ENCODE assay signal across 29 mouse cellular contexts in the genomic region with DNA sequence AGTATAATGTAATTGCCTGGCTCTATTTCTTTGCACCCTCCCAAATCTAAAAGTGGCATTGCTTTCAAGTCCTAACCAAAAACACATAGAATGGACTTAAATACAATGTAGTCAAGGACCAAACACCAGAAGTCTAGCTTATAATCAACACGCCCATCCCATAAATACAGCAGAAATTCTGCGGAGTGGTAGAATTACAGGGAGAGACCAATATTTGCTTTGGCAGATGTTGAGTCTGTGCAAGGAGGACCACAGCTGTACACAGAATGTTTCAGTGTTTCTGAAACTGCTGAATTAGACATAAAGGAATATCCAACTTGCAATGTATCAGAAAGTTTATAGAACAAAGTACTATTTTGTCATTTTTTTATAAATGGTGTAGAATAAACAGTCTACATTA. TPM values are rescaled to one million over a fixed set of nuclear protein-coding genes. Genes with fewer than 3 reads are reported as not detected.
"Had no signal": no experiment of that assay in that cellular context is flagged by ENCODE, and none has a peak within 500 bp of the region (broad histone marks: within the 10 kb centered on the region; RNA-seq: fewer than 3 reads in every experiment).

No protein-coding gene starts in this region.

- H3K4me2 ChIP-seq: heart, embryonic 12.5 days; hindbrain, embryonic 12.5 days; hindbrain, embryonic 14.5 days; intestine, embryonic 15.5 days; kidney, embryonic 15.5 days; limb, embryonic 13.5 days; liver, embryonic 11.5 days; liver, embryonic 13.5 days; liver, embryonic 15.5 days had no signal

- ATAC-seq: hindbrain, embryonic 16.5 days; inflammation-experienced regulatory T-cells, adult 6 months; intestine, embryonic 15.5 days; intestine, postnatal 0 days had no signal

- H3K9me3 ChIP-seq: heart, embryonic 10.5 days; heart, embryonic 12.5 days; hindbrain, embryonic 10.5 days; hindbrain, embryonic 12.5 days; intestine, embryonic 15.5 days; kidney, embryonic 15.5 days; limb, embryonic 13.5 days; liver, embryonic 13.5 days; liver, embryonic 15.5 days had no signal

- H3K4me1 ChIP-seq: heart, embryonic 10.5 days; heart, embryonic 12.5 days; hindbrain, embryonic 10.5 days; hindbrain, embryonic 12.5 days; intestine, embryonic 15.5 days; kidney, embryonic 15.5 days; limb, embryonic 13.5 days; liver, embryonic 13.5 days; liver, embryonic 15.5 days had no signal

- H3K27me3 ChIP-seq: heart, embryonic 12.5 days; hindbrain, embryonic 12.5 days; intestine, embryonic 15.5 days; kidney, embryonic 15.5 days; limb, embryonic 13.5 days; liver, embryonic 13.5 days; liver, embryonic 15.5 days had no signal

- H3K9ac ChIP-seq: heart, embryonic 12.5 days; hindbrain, embryonic 12.5 days; hindbrain, embryonic 14.5 days; intestine, embryonic 15.5 days; kidney, embryonic 15.5 days; limb, embryonic 13.5 days; liver, embryonic 13.5 days; liver, embryonic 15.5 days had no signal

- H3K4me3 ChIP-seq: gastrocnemius, adult 2 months; heart, embryonic 10.5 days; heart, embryonic 12.5 days; hindbrain, embryonic 10.5 days; hindbrain, embryonic 12.5 days; intestine, embryonic 15.5 days; kidney, embryonic 15.5 days; layer of hippocampus, adult 2 months; left cerebral cortex, adult 2 months; limb, embryonic 13.5 days; liver, embryonic 13.5 days; liver, embryonic 15.5 days had no signal

- H3K27ac ChIP-seq: gastrocnemius, adult 2 months; heart, embryonic 10.5 days; hindbrain, embryonic 10.5 days; hindbrain, embryonic 12.5 days; hindbrain, embryonic 14.5 days; intestine, embryonic 15.5 days; layer of hippocampus, adult 2 months; left cerebral cortex, adult 2 months; limb, embryonic 13.5 days; liver, embryonic 13.5 days; liver, embryonic 15.5 days had no signal

- DNase-seq: gastrocnemius, adult 2 months; gastrocnemius, postnatal 10 days; gastrocnemius, postnatal 25 days; heart, adult 18-20 months; heart, postnatal 10 days; heart, postnatal 4 days; kidney, adult 2 months; kidney, adult 9 months; kidney, postnatal 10 days; kidney, postnatal 25 days; kidney, postnatal 4 days; liver; liver, embryonic 13.5 days had no signal

- H3K36me3 ChIP-seq: heart, embryonic 10.5 days; heart, embryonic 12.5 days; hindbrain, embryonic 10.5 days; hindbrain, embryonic 12.5 days; intestine, embryonic 15.5 days; kidney, embryonic 15.5 days; limb, embryonic 13.5 days; liver, embryonic 13.5 days; liver, embryonic 15.5 days had no signal

RNA-seq across cellular contexts. Expression of gene Col5a2, which starts 28.4 kb away (rescaled TPM):
- total RNA-seq: granulocyte monocyte progenitor cell, adult 5-6 weeks had no signal
- polyA plus RNA-seq: inflammation-experienced regulatory T-cells, adult 6 months had no signal
